In the genomic region with DNA sequence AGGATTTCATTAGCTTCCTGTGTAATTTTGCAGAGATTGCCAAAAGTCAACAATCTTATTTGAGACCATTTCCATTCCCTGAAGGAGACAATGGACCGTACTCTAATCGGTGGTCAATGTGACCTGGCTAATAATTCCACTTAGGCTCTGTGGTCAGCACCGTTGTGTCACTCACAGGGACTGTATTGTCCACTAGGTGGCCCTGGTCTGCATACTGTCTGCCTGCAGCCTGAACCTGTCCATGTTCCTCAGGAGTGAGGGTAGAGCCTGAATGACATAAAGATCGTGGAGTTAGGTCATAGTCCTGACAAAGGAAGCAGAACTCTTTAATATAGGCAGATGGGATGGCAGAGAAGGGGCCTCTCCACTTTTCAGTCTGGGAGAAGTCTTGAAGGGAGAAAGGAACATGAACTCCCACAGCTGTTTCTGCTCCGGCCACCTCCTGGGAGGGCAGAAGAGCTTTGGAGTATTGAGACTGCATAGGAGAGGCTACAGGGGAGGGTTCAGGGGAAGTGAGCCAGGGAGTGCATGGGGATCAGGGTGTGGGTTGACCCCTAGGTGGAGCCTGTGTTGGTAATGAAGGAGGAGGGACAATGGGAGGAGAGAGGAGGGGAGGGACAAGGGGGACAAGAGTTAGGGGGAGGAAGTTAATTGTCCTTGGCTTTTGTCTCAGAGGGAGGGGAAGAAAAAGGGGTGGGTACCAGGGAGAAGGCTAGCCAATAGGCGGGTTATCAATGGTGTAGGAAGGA, we compare ENCODE assay signal across 10 mouse cellular contexts. TPM values are rescaled to one million over a fixed set of nuclear protein-coding genes. Genes with fewer than 3 reads are reported as not detected.
DNase-seq lines count a peak whose midpoint lies in the region; ATAC-seq and TF ChIP-seq lines count a peak whose summit lies in the region.
"Had no signal": no experiment of that assay in that cellular context is flagged by ENCODE, and none has a peak within 500 bp of the region (broad histone marks: within the 10 kb centered on the region; RNA-seq: fewer than 3 reads in every experiment).

No protein-coding gene starts in this region.

- H3K4me1 ChIP-seq in heart, adult 2 months (ENCODE audit: control insufficient read depth, insufficient read depth, low read length): no peaks in the 10 kb centered on the region
- H3K4me1 ChIP-seq in heart, embryonic 11.5 days (ENCODE audit: control insufficient read depth, insufficient read depth, low read length): 0 out of 2 replicates have a peak, but pooled peaks cover 2% of the 10 kb centered on the region
- no peaks in the 10 kb centered on the region for H3K4me1 ChIP-seq in liver, embryonic 14.5 days (replicated peaks; ENCODE audit: control insufficient read depth in 2 of 2, insufficient read depth in 2 of 2, low read length in 1 of 2)
- peaks cover 4% of the 10 kb centered on the region for H3K4me1 ChIP-seq in forebrain, embryonic 16.5 days (replicated peaks; ENCODE audit: control insufficient read depth, insufficient read depth, low read length)
- H3K4me1 ChIP-seq: stomach, embryonic 15.5 days had no signal

- 56% methylated on average over 6 of the region's 6 CpGs for WGBS in heart, adult 2 months
- 62% methylated on average over 6 of the region's 6 CpGs for WGBS in heart, embryonic 11.5 days (ENCODE audit: insufficient replicate concordance)
- WGBS in liver, embryonic 14.5 days (ENCODE audit: insufficient replicate concordance): 37% methylated on average over 6 of the region's 6 CpGs
- 69% methylated on average over 6 of the region's 6 CpGs for WGBS in forebrain, embryonic 16.5 days

- H3K79me2 ChIP-seq in heart, adult 2 months (replicated peaks; ENCODE audit: control insufficient read depth, insufficient read depth, low read length): no peaks in the 10 kb centered on the region

- H3K27ac ChIP-seq in heart, adult 2 months: no peak overlapping the region
- H3K27ac ChIP-seq in heart, embryonic 11.5 days (ENCODE audit: low read depth, low read length): no peak overlapping the region
- H3K27ac ChIP-seq in liver, embryonic 14.5 days: no peak overlapping the region
- H3K27ac ChIP-seq in forebrain, embryonic 16.5 days (ENCODE audit: low read length): no peak overlapping the region
- H3K27ac ChIP-seq: limb, embryonic 13.5 days; stomach, embryonic 15.5 days had no signal

- H3K27me3 ChIP-seq in heart, adult 2 months (ENCODE audit: control insufficient read depth, insufficient read depth, low read length): no peaks in the 10 kb centered on the region
- no peaks in the 10 kb centered on the region for H3K27me3 ChIP-seq in heart, embryonic 11.5 days (ENCODE audit: control insufficient read depth, insufficient read depth, low read length)
- no peaks in the 10 kb centered on the region for H3K27me3 ChIP-seq in liver, embryonic 14.5 days (ENCODE audit: control insufficient read depth, insufficient read depth, low read length)
- no peaks in the 10 kb centered on the region for H3K27me3 ChIP-seq in forebrain, embryonic 16.5 days (replicated peaks; ENCODE audit: control insufficient read depth, insufficient read depth, low read length)
- H3K27me3 ChIP-seq: limb, embryonic 13.5 days; stomach, embryonic 15.5 days had no signal

- no peak for TF ChIP-seq EP300 in heart, adult 2 months (IDR thresholded peaks at IDR 0.05; ENCODE audit: insufficient read depth, low read depth, low read length)
- no peak for TF ChIP-seq EP300 in liver, embryonic 14.5 days (IDR thresholded peaks at IDR 0.05; ENCODE audit: low read depth)

- H3K9me3 ChIP-seq in heart, embryonic 11.5 days (replicated peaks; ENCODE audit: control insufficient read depth, low read length): no peaks in the 10 kb centered on the region
- H3K9me3 ChIP-seq in liver, embryonic 14.5 days (ENCODE audit: control insufficient read depth, low read length): no peaks in the 10 kb centered on the region
- H3K9me3 ChIP-seq in forebrain, embryonic 16.5 days (ENCODE audit: control insufficient read depth, low read length): no peaks in the 10 kb centered on the region
- H3K9me3 ChIP-seq: limb, embryonic 13.5 days; stomach, embryonic 15.5 days had no signal

- H3K36me3 ChIP-seq in heart, adult 2 months (ENCODE audit: control insufficient read depth, insufficient read depth, low read length): no peaks in the 10 kb centered on the region
- H3K36me3 ChIP-seq in heart, embryonic 11.5 days (ENCODE audit: control insufficient read depth, insufficient read depth, low read length): no peaks in the 10 kb centered on the region
- H3K36me3 ChIP-seq in liver, embryonic 14.5 days (replicated peaks; ENCODE audit: control insufficient read depth, insufficient read depth, low read depth): no peaks in the 10 kb centered on the region
- peaks cover 9% of the 10 kb centered on the region; the same call in 1 of the 2 replicates for H3K36me3 ChIP-seq in forebrain, embryonic 16.5 days (ENCODE audit: control insufficient read depth, insufficient read depth)
- H3K36me3 ChIP-seq: limb, embryonic 13.5 days; stomach, embryonic 15.5 days had no signal

- no peak for ATAC-seq in heart, embryonic 11.5 days (replicated peaks; ENCODE audit: insufficient number of reproducible peaks, low FRiP score, low TSS enrichment)
- ATAC-seq in liver, embryonic 14.5 days (ENCODE audit: insufficient read depth): no peak
- ATAC-seq in forebrain, embryonic 16.5 days: no peak

- TF ChIP-seq POLR2A in heart, adult 2 months (IDR thresholded peaks at IDR 0.05; ENCODE audit: insufficient read depth, low read depth, low read length): no peak

- TF ChIP-seq CTCF in heart, adult 2 months (IDR thresholded peaks at IDR 0.05): peak; percentile 70
- peak; percentile 77 for TF ChIP-seq CTCF in liver, embryonic 14.5 days (IDR thresholded peaks at IDR 0.05; ENCODE audit: low read depth)

- H3K4me2 ChIP-seq in heart, embryonic 11.5 days: no peak overlapping the region
- no peak overlapping the region for H3K4me2 ChIP-seq in liver, embryonic 14.5 days (ENCODE audit: low read depth)
- H3K4me2 ChIP-seq in forebrain, embryonic 16.5 days (ENCODE audit: low read length): no peak overlapping the region
- H3K4me2 ChIP-seq: limb, embryonic 13.5 days; stomach, embryonic 15.5 days had no signal

- DNase-seq in heart, adult 2 months: no peak
- DNase-seq in ES-CJ7 (ENCODE audit: low read depth, low spot score): peak; percentile 70
- peak; percentile 50 for DNase-seq in embryo, embryonic 10.5 days (ENCODE audit: low spot score)
- no peak for DNase-seq in liver, embryonic 14.5 days (ENCODE audit: low read depth in 3 of 3, low spot score in 3 of 3)
- DNase-seq in layer of hippocampus, postnatal 25 days (ENCODE audit: extremely low spot score in 1 of 2, low spot score in 1 of 2): no peak
- DNase-seq in right cerebral cortex, adult 18-20 months: no peak

- H3K9ac ChIP-seq in heart, adult 2 months (ENCODE audit: low read depth, low read length): no peak overlapping the region
- H3K9ac ChIP-seq in heart, embryonic 11.5 days (ENCODE audit: low read depth, low read length): no peak overlapping the region
- H3K9ac ChIP-seq in liver, embryonic 14.5 days (replicated peaks): no peak overlapping the region
- H3K9ac ChIP-seq in forebrain, embryonic 16.5 days (replicated peaks; ENCODE audit: low read depth, low read length): no peak overlapping the region
- H3K9ac ChIP-seq: limb, embryonic 13.5 days; stomach, embryonic 15.5 days had no signal

- intact Hi-C loops in heart, adult 2 months (cut with DNase I): no loop called here

- H3K4me3 ChIP-seq in heart, adult 2 months: no peak overlapping the region
- no peak overlapping the region for H3K4me3 ChIP-seq in heart, embryonic 11.5 days (ENCODE audit: low read depth, low read length)
- H3K4me3 ChIP-seq in liver, embryonic 14.5 days (ENCODE audit: insufficient read depth in 1 of 2, low read depth in 2 of 2, low read length in 2 of 2): no peak overlapping the region
- H3K4me3 ChIP-seq in forebrain, embryonic 16.5 days (replicated peaks; ENCODE audit: low read length): no peak overlapping the region
- H3K4me3 ChIP-seq: limb, embryonic 13.5 days; stomach, embryonic 15.5 days had no signal

RNA-seq across cellular contexts. Expression of gene Srprb, which starts 27.0 kb away (rescaled TPM):
- total RNA-seq in heart, adult 2 months (2021): 10 to 100 TPM; 19.4 to 19.8 TPM
- polyA plus RNA-seq in heart, adult 2 months (2012; rRNA removed): 31.0 and 43.5 TPM in 2 replicates
- polyA plus RNA-seq in heart, embryonic 11.5 days (2014; fragmentation: Nextera tagmentation; extraction: Ambion mirVana): 47.3 and 50.6 TPM in 2 replicates
- 17.1 and 17.8 TPM in 2 replicates for polyA plus RNA-seq in liver, embryonic 14.5 days (2012; rRNA removed)
- 17.8 and 18.4 TPM in 2 replicates for polyA plus RNA-seq in liver, embryonic 14.5 days (2014; fragmentation: Nextera tagmentation; extraction: Ambion mirVana)
- polyA plus RNA-seq in forebrain, embryonic 16.5 days (2015; fragmentation: Nextera tagmentation; extraction: Ambion mirVana): 52.5 and 55.9 TPM in 2 replicates
- 10 to 100 TPM; 20.5 to 22.4 TPM for total RNA-seq in layer of hippocampus, postnatal 25 days (2021)

RNA-seq across cellular contexts. Expression of gene Gm20425, which starts 55.2 kb away (rescaled TPM):
- total RNA-seq in heart, adult 2 months (2021): 1 to 10 TPM; 5.5 to 7.0 TPM
- not detected in 2 replicates for polyA plus RNA-seq in heart, adult 2 months (2012; rRNA removed)
- polyA plus RNA-seq in heart, embryonic 11.5 days (2014; fragmentation: Nextera tagmentation; extraction: Ambion mirVana): 0.44 and 2.0 TPM in 2 replicates
- 0.16 and 0.27 TPM in 2 replicates for polyA plus RNA-seq in liver, embryonic 14.5 days (2012; rRNA removed)
- 1.7 and 4.2 TPM in 2 replicates for polyA plus RNA-seq in liver, embryonic 14.5 days (2014; fragmentation: Nextera tagmentation; extraction: Ambion mirVana)
- 2.0 TPM in 1 of 2 replicates, not detected in the other for polyA plus RNA-seq in forebrain, embryonic 16.5 days (2015; fragmentation: Nextera tagmentation; extraction: Ambion mirVana)
- 10 to 100 TPM in 1 of 2 experiments, 1 to 10 TPM in 1; 6.6 to 11.5 TPM for total RNA-seq in layer of hippocampus, postnatal 25 days (2021)

RNA-seq across cellular contexts. Expression of gene Trf, which starts 55.3 kb away (rescaled TPM):
- total RNA-seq in heart, adult 2 months (2021): 10 to 100 TPM; 41.2 to 47.8 TPM
- polyA plus RNA-seq in heart, adult 2 months (2012; rRNA removed): 52.9 and 87.2 TPM in 2 replicates
- polyA plus RNA-seq in heart, embryonic 11.5 days (2014; fragmentation: Nextera tagmentation; extraction: Ambion mirVana): 45.7 and 88.4 TPM in 2 replicates
- 1,880 and 2,444 TPM in 2 replicates for polyA plus RNA-seq in liver, embryonic 14.5 days (2012; rRNA removed)
- polyA plus RNA-seq in liver, embryonic 14.5 days (2014; fragmentation: Nextera tagmentation; extraction: Ambion mirVana): 4,893 and 4,971 TPM in 2 replicates
- 29.6 and 31.3 TPM in 2 replicates for polyA plus RNA-seq in forebrain, embryonic 16.5 days (2015; fragmentation: Nextera tagmentation; extraction: Ambion mirVana)
- total RNA-seq in layer of hippocampus, postnatal 25 days (2021): 100 to 1,000 TPM; 174 to 257 TPM

Comparison
In these comparisons a context has a peak if more than half of its experiments do, and no peak if none do; other contexts are left out.
1. DNase-seq: peak in ES-CJ7 (single experiment) and embryo, embryonic 10.5 days (single experiment); none in heart, adult 2 months (0 of 2), liver, embryonic 14.5 days (0 of 3), layer of hippocampus, postnatal 25 days (0 of 2) and right cerebral cortex, adult 18-20 months (single experiment).
2. RNA of gene Trf, which starts 55.3 kb away (polyA plus RNA-seq): 1,880 to 4,971 TPM in liver, embryonic 14.5 days; 45.7 to 88.4 TPM in heart, embryonic 11.5 days, 52.9 to 87.2 TPM in heart, adult 2 months and 29.6 to 31.3 TPM in forebrain, embryonic 16.5 days; every median in the first group is over 10 times any median in the second.